Mouse (Mus musculus): ENCODE measurements around the gene Strada. TPM values are rescaled to one million over a fixed set of nuclear protein-coding genes. Genes with fewer than 3 reads are reported as not detected.

Gene Strada
- polyA plus RNA-seq, 1 experiment from 2014 or later: 13.0 TPM

GRCm38 (mm10) chr11:106174372-106174771, 27.6 kb downstream of the Strada start:
- Histone ChIP-seq H3K9ac (ENCODE audit: low read depth, low read length) (no peak overlapping the region), H3K4me3 (ENCODE audit: low read length) (no peak overlapping the region), H3K27me3 (replicated peaks; ENCODE audit: control insufficient read depth, insufficient read depth, low read length) (no peaks in the 10 kb centered on the region), H3K27ac (ENCODE audit: low read length) (no peak overlapping the region), H3K36me3 (ENCODE audit: control insufficient read depth, insufficient read depth, low read length) (no peaks in the 10 kb centered on the region), H3K4me2 (ENCODE audit: low read depth, low read length) (no peak overlapping the region), H3K4me1 (ENCODE audit: control insufficient read depth, insufficient read depth, low read length) (no peaks in the 10 kb centered on the region), H3K9me3 (ENCODE audit: control insufficient read depth, low read length) (no peaks in the 10 kb centered on the region)
- 73% methylated on average over 5 of the region's 5 CpGs for WGBS
- no peak for ATAC-seq

DNA sequence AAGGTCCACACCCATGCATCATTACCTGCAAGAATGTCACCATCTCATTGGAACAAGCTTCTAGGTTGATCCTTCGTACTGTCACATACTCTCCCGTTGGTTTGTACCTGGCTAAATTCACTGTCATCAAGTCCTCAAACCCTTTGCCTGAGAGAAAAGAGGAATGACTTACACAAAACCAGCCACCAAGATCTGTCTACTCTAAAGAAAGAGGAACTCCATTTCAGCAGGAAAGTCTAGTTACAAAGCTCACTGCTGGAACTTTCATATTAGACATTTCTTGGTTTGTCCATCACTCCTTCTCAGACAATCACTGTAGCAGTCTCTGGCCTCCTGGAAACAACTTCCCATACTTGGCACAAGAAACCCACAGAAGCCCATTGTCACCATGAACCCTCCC, 28.7 kb downstream of the Strada start:
- WGBS: 87% methylated on average over 2 of the region's 2 CpGs
- no peaks in the 10 kb centered on the region for H3K27me3 ChIP-seq (replicated peaks; ENCODE audit: control insufficient read depth, insufficient read depth, low read length)
- no peak overlapping the region for H3K27ac ChIP-seq (ENCODE audit: low read length)
- H3K4me3 ChIP-seq (ENCODE audit: low read length): no peak overlapping the region
- H3K9ac ChIP-seq (ENCODE audit: low read depth, low read length): no peak overlapping the region
- H3K9me3 ChIP-seq (ENCODE audit: control insufficient read depth, low read length): no peaks in the 10 kb centered on the region
- H3K4me1 ChIP-seq (ENCODE audit: control insufficient read depth, insufficient read depth, low read length): no peaks in the 10 kb centered on the region
- H3K36me3 ChIP-seq (ENCODE audit: control insufficient read depth, insufficient read depth, low read length): no peaks in the 10 kb centered on the region
- H3K4me2 ChIP-seq (ENCODE audit: low read depth, low read length): no peak overlapping the region
- ATAC-seq: no peak

DNA sequence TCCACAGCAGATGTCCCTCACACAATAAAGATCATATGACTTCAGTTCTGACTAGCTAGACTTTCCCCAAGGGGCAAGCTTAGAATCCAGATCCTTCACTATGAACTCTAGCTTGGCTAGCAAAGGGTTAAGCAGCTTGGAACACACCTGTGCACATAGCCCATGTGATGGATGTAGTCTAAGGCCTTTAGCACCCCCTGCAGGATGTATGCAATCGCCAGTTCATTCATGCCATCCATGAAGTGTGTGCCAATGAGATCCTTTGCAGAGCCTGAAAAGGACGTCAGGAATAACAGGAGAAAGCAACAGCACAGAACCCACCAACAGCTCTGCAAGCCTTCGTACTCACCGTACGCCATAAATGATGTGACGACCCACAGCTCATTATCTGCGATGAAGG, 31.2 kb downstream of the Strada start:
- ATAC-seq: no peak
- H3K9ac ChIP-seq (ENCODE audit: low read depth, low read length): no peak overlapping the region

GRCm38 (mm10) chr11:106167435-106167834, 34.5 kb downstream of the Strada start:
- Histone ChIP-seq H3K4me2 (ENCODE audit: low read depth, low read length) (no peak overlapping the region), H3K9me3 (ENCODE audit: control insufficient read depth, low read length) (no peaks in the 10 kb centered on the region), H3K27ac (ENCODE audit: low read length) (no peak overlapping the region), H3K4me3 (ENCODE audit: low read length) (no peak overlapping the region), H3K27me3 (replicated peaks; ENCODE audit: control insufficient read depth, insufficient read depth, low read length) (no peaks in the 10 kb centered on the region), H3K9ac (ENCODE audit: low read depth, low read length) (no peak overlapping the region), H3K36me3 (ENCODE audit: control insufficient read depth, insufficient read depth, low read length) (no peaks in the 10 kb centered on the region), H3K4me1 (ENCODE audit: control insufficient read depth, insufficient read depth, low read length) (no peaks in the 10 kb centered on the region)
- peak; percentile 71 for ATAC-seq
- 72% methylated on average over 5 of the region's 5 CpGs for WGBS

More for the DNA sequence above, 31.2 kb downstream of the Strada start:
- Histone ChIP-seq H3K4me1 (ENCODE audit: control insufficient read depth, insufficient read depth, low read length) (no peaks in the 10 kb centered on the region), H3K36me3 (ENCODE audit: control insufficient read depth, insufficient read depth, low read length) (no peaks in the 10 kb centered on the region), H3K27me3 (replicated peaks; ENCODE audit: control insufficient read depth, insufficient read depth, low read length) (no peaks in the 10 kb centered on the region), H3K4me3 (ENCODE audit: low read length) (no peak overlapping the region), H3K27ac (ENCODE audit: low read length) (no peak overlapping the region), H3K4me2 (ENCODE audit: low read depth, low read length) (no peak overlapping the region), H3K9me3 (ENCODE audit: control insufficient read depth, low read length) (no peaks in the 10 kb centered on the region)
- 80% methylated on average over 7 of the region's 7 CpGs for WGBS

DNA sequence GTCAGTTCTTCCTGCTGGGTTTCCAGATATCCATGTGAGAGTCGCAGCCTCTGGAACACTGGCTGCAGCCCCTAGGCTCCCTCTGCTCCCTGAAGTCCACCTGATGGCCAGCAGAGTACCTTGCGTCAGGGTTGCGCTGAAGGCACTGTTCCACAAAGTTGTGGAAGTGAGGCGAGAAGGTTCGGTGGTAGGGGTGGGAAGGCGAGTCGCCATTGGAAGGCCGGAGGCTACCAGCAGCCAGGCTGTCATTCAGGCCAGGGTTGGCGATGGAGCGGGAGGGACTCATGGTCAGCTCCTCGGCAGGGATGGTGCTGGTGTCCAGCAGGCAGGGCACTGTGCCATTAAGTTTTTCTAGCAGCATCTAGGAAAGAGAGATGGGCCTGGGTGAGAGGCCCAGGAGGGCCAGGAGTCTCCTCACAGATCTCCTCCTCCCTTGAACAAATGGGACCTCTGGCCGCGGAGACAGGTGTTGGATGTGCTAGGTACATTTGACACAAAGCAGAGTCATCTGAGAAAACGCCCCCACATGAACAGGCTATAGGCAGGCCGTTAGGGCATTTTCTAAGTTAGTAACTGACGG, 37.3 kb downstream of the Strada start:
- WGBS: 91% methylated on average over 16 of the region's 16 CpGs
- no peaks in the 10 kb centered on the region for H3K36me3 ChIP-seq (ENCODE audit: control insufficient read depth, insufficient read depth, low read length)
- no peak overlapping the region for H3K4me3 ChIP-seq (ENCODE audit: low read length)
- H3K9me3 ChIP-seq (ENCODE audit: control insufficient read depth, low read length): no peaks in the 10 kb centered on the region
- no peak overlapping the region for H3K27ac ChIP-seq (ENCODE audit: low read length)
- no peaks in the 10 kb centered on the region for H3K27me3 ChIP-seq (replicated peaks; ENCODE audit: control insufficient read depth, insufficient read depth, low read length)
- no peak for ATAC-seq
- no peak overlapping the region for H3K9ac ChIP-seq (ENCODE audit: low read depth, low read length)
- H3K4me2 ChIP-seq (ENCODE audit: low read depth, low read length): no peak overlapping the region
- peaks cover 9% of the 10 kb centered on the region; the same call in 1 of the 2 replicates for H3K4me1 ChIP-seq (ENCODE audit: control insufficient read depth, insufficient read depth, low read length)

DNA sequence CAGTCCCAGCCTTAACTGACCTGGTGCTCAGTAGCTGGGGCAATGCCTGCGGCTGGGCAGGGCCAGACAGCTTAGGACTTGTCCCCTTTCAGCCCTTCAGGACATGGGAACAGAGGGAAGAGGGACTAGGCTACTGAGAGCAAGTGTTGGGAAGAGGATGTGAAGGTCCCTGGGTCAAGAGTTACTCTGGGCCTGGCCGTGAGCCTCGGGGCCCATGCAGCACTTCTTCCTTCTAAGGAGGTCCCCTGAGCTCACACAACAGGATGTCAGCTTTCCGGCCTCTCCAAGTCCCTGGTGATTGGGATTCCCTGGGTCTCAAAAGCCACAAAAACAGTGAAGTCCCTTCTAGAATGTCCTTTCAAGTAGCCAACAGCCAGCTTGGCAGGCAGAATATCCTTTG, 38.4 kb downstream of the Strada start:
- Histone ChIP-seq H3K4me2 (ENCODE audit: low read depth, low read length) (no peak overlapping the region), H3K4me1 (ENCODE audit: control insufficient read depth, insufficient read depth, low read length) (peaks cover 17% of the 10 kb centered on the region), H3K9ac (ENCODE audit: low read depth, low read length) (no peak overlapping the region), H3K4me3 (ENCODE audit: low read length) (no peak overlapping the region), H3K27ac (ENCODE audit: low read length) (no peak overlapping the region), H3K9me3 (ENCODE audit: control insufficient read depth, low read length) (no peaks in the 10 kb centered on the region), H3K27me3 (replicated peaks; ENCODE audit: control insufficient read depth, insufficient read depth, low read length) (no peaks in the 10 kb centered on the region), H3K36me3 (ENCODE audit: control insufficient read depth, insufficient read depth, low read length) (no peaks in the 10 kb centered on the region)
- no peak for ATAC-seq
- WGBS: 76% methylated on average over 4 of the region's 4 CpGs

GRCm38 (mm10) chr11:106162237-106162636, 39.7 kb downstream of the Strada start:
- no peak for ATAC-seq
- no peak overlapping the region for H3K4me3 ChIP-seq (ENCODE audit: low read length)
- peaks cover 25% of the 10 kb centered on the region for H3K4me1 ChIP-seq (ENCODE audit: control insufficient read depth, insufficient read depth, low read length)
- H3K4me2 ChIP-seq (ENCODE audit: low read depth, low read length): no peak overlapping the region
- no peaks in the 10 kb centered on the region for H3K36me3 ChIP-seq (ENCODE audit: control insufficient read depth, insufficient read depth, low read length)
- no peak overlapping the region for H3K27ac ChIP-seq (ENCODE audit: low read length)
- H3K9ac ChIP-seq (ENCODE audit: low read depth, low read length): no peak overlapping the region
- no peaks in the 10 kb centered on the region for H3K9me3 ChIP-seq (ENCODE audit: control insufficient read depth, low read length)
- WGBS: 79% methylated on average over 2 of the region's 2 CpGs
- no peaks in the 10 kb centered on the region for H3K27me3 ChIP-seq (replicated peaks; ENCODE audit: control insufficient read depth, insufficient read depth, low read length)

DNA sequence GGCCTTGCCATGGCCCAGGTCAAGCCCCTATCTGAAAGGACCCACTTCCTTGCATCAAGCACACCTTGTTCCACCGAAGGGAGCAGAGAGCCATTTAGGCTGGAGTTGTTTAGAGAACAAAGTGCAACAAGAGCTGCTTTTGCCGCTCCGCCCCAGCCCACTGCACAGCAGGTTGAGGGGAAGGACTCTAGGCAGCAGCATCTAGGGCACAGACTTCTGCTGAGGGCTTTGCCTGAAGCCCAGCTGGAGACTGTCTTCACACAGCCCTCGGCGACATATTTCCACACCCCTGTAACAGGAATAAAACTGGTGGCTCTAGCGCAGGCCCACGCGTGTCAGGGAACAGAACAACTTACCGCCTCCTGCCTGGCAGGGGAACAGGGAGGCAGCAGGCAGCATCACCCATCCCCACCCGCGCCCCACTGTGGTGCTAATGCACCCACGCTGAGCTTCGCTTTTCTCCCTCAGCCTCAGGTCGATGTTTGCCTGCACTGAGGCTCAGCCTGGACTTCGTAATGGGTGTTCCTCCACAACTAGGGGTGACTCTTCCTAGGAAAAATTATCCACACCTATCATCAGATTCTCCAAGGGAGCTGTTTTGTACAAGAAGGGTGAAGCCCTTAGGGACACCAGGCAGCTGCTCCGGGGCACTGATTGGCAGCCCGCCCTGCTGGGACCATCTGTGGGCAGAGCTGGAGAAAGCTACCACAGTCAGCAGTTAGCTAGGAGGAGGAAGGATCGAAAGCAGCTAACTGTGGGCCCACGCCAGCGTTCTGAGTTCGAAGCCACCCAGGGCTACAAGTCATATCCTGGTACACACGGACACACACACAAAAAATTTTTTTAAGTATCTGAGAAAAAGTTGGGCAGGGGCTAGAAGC, 40.9 kb downstream of the Strada start, which contains the start of the genes Gm10840 and Limd2:
Gene Gm10840 (plus strand): TSS at position 10 of the 881 bp plus-strand sequence.
Gene Limd2 (minus strand): TSS at position 20 of the 881 bp plus-strand sequence.
- peak within 1 kb of the TSS; percentile 94 for H3K4me2 ChIP-seq (ENCODE audit: low read depth, low read length)
- no peaks in the 10 kb centered on the region for H3K9me3 ChIP-seq (ENCODE audit: control insufficient read depth, low read length)
- WGBS: 33% methylated on average over 22 of the region's 22 CpGs
- peak within 1 kb of the TSS; percentile 72 for H3K4me3 ChIP-seq (ENCODE audit: low read length)
- peaks cover 25% of the 10 kb centered on the region for H3K4me1 ChIP-seq (ENCODE audit: control insufficient read depth, insufficient read depth, low read length)
- H3K27me3 ChIP-seq (replicated peaks; ENCODE audit: control insufficient read depth, insufficient read depth, low read length): no peaks in the 10 kb centered on the region
- H3K36me3 ChIP-seq (ENCODE audit: control insufficient read depth, insufficient read depth, low read length): 0 out of 2 replicates have a peak, but pooled peaks cover 3% of the 10 kb centered on the region
- H3K9ac ChIP-seq (ENCODE audit: low read depth, low read length): peak within 1 kb of the TSS; percentile 85
- ATAC-seq: peak; percentile 47
- H3K27ac ChIP-seq (ENCODE audit: low read length): peak within 1 kb of the TSS; percentile 89

DNA sequence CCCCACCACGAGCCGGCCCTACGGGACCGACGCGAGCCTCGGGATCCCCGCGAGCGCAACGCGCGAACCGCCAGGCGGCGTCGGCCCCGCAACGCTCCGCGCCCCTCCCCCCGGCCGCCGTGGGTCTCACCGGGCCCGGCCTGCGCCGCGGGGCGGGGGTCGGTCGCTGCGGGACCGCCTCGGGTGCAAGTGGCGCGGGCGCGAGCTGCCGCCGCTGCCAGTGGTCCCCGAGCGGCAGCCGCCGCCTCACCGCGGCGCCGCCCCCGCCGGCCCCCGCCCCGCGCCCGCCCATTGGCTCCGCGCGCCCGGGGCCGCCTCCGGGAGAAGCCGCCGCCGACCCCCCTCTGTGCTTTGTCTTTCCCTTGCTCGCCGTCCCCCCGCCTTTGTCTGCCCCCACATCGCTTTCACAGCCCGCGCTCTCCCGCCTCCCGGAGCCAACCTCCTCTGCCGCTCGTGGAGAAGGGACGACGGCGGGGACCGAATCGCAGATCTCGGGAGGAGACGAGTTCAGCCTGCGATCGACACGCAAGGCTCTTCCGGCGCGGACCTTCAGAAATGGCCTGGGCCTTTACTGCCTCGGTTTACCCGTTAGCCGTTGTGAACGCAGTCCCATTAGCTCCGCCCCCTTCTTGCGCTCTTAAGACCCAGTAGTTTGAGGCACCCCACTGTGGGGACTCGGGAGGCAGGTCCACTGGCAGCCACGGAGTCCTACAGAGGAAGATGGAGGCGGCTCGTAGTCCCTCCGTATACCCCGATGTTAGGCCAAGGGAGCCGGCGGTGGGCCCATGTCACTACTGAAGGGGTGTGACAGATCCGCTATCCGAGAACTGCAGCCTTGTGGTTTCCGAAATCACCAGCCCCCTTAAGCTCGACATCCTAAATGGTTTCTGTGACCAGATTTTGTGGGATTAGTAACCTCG, 41.8 kb downstream of the Strada start:
- H3K4me1 ChIP-seq (ENCODE audit: control insufficient read depth, insufficient read depth, low read length): peaks cover 25% of the 10 kb centered on the region
- ATAC-seq: peak; percentile 76
- peak overlapping the region; percentile 85 for H3K9ac ChIP-seq (ENCODE audit: low read depth, low read length)
- H3K27ac ChIP-seq (ENCODE audit: low read length): peak overlapping the region; percentile 89
- under 1% methylated on average over 70 of the region's 106 CpGs for WGBS
- no peaks in the 10 kb centered on the region for H3K27me3 ChIP-seq (replicated peaks; ENCODE audit: control insufficient read depth, insufficient read depth, low read length)
- 0 out of 2 replicates have a peak, but pooled peaks cover 3% of the 10 kb centered on the region for H3K36me3 ChIP-seq (ENCODE audit: control insufficient read depth, insufficient read depth, low read length)
- H3K4me3 ChIP-seq (ENCODE audit: low read length): peak overlapping the region; percentile 72
- no peaks in the 10 kb centered on the region for H3K9me3 ChIP-seq (ENCODE audit: control insufficient read depth, low read length)
- peak overlapping the region; percentile 94 for H3K4me2 ChIP-seq (ENCODE audit: low read depth, low read length)

All from intestine, embryonic 16.5 days (tissue).